Mouse (Mus musculus) liver, embryonic 14.5 days (tissue): ENCODE measurements around the gene Was. TPM values are rescaled to one million over a fixed set of nuclear protein-coding genes. Genes with fewer than 3 reads are reported as not detected.
A peak's percentile ranks its signal among the peaks of the same experiment; 100 is the strongest.

Experiments
- ATAC-seq: fragments of 200-750 bp; cut with Nextera tagmentation; 2 replicates; pipeline ENCODE4 v1.8.0; 2017; ENCODE audit warnings: moderate number of reproducible peaks, mild to moderate bottlenecking, moderate library complexity; ENCODE audit not compliant: insufficient read depth
- DNase-seq, 3 experiments: peaks; one replicate each; pipeline ENCODE4 v3.0.0-alpha.2; 2012 to 2013; ENCODE audit warnings: low read depth in 3 of 3, low spot score in 3 of 3
- H3K27ac ChIP-seq: fragments of 300-500 bp; sonication (generic); 2 replicates; pipeline ENCODE4 v1.5.1; 2014; ENCODE audit warnings: moderate library complexity, mild to moderate bottlenecking, control low read depth, inconsistent platforms
- H3K27me3 ChIP-seq: fragments of 300-500 bp; sonication (generic); 2 replicates; pipeline ENCODE4 v1.6.1; 2014; ENCODE audit warnings: mild to moderate bottlenecking, low read length, moderate library complexity; ENCODE audit not compliant: control insufficient read depth, insufficient read depth
- H3K36me3 ChIP-seq: fragments of 300-500 bp; sonication (generic); replicated peaks from 2 replicates; pipeline ENCODE4 v1.6.1; 2014; ENCODE audit warnings: low read depth; ENCODE audit not compliant: control insufficient read depth, insufficient read depth
- H3K4me1 ChIP-seq, 2 experiments: fragments of 200-500 bp in 1 of 2; fragments of 300-500 bp in 1 of 2; sonication (generic) in 1 of 2; replicated peaks; 2 replicates each; pipeline ENCODE4 v1.6.1; 2012 to 2014; ENCODE audit warnings: antibody characterized with exemption in 1 of 2, inconsistent platforms in 1 of 2, low read length in 1 of 2; ENCODE audit not compliant: control insufficient read depth in 2 of 2, insufficient read depth in 2 of 2
- H3K4me2 ChIP-seq: fragments of 300-500 bp; sonication (generic); 2 replicates; pipeline ENCODE4 v1.6.1; 2014; ENCODE audit warnings: low read depth, mild to moderate bottlenecking, control low read depth, moderate library complexity
- H3K4me3 ChIP-seq, 2 experiments: fragments of 200-500 bp in 1 of 2; fragments of 300-500 bp in 1 of 2; sonication (generic) in 1 of 2; 2 replicates each; pipeline ENCODE4 v1.5.1; 2012 to 2014; ENCODE audit warnings: low read depth in 2 of 2, low read length in 2 of 2, mild to moderate bottlenecking in 2 of 2, control low read depth in 1 of 2, inconsistent platforms in 1 of 2, moderate library complexity in 1 of 2; ENCODE audit not compliant: insufficient read depth in 1 of 2
- H3K9ac ChIP-seq: fragments of 300-500 bp; sonication (generic); replicated peaks from 2 replicates; pipeline ENCODE4 v1.6.1; 2014; ENCODE audit warnings: mild to moderate bottlenecking, control low read depth, moderate library complexity
- H3K9me3 ChIP-seq: fragments of 300-500 bp; sonication (generic); 2 replicates; pipeline ENCODE4 v1.6.1; 2016; ENCODE audit warnings: low read length, mixed read lengths; ENCODE audit not compliant: control insufficient read depth
- CTCF ChIP-seq: IDR thresholded peaks from 2 replicates; pipeline ENCODE4 v1.5.1; 2016; ENCODE audit warnings: antibody characterized with exemption, low read depth, control low read depth
- EP300 ChIP-seq: IDR thresholded peaks from 2 replicates; pipeline ENCODE4 v1.6.1; 2016; ENCODE audit warnings: antibody characterized with exemption, low read depth
- WGBS: fragments of 180-500 bp; shearing (Covaris S2); extraction: QIAGEN DNeasy Blood & Tissue Kit; methylation state at CpG from one replicate; pipeline ENCODE4 v1.1.7; 2014; ENCODE audit not compliant: insufficient replicate concordance; 5-methylcytosine and 5-hydroxymethylcytosine counted together
- polyA plus RNA-seq, 2 experiments: library from polyadenylated mRNA; depleted of rRNA in 1 of 2; stranded (reverse) in 1 of 2; unstranded in 1 of 2; fragments of >200 nt; fragmentation: Nextera tagmentation in 1 of 2; extraction: Ambion mirVana in 1 of 2; gene quantifications; 2 replicates each; pipeline versions ENCODE4 v1.2.1 to v1.2.3; 2012 to 2014

Was gene
- polyA plus RNA-seq, 2 experiments, result 3.5 to 10.0 TPM

- TF ChIP-seq CTCF (peak; percentile 45), EP300 (no peak)
- no peak for ATAC-seq
- no peak overlapping the region for H3K9ac ChIP-seq
- H3K9me3 ChIP-seq, result no peaks in the 10 kb centered on the region
- DNase-seq, result no peak
- 35% methylated on average over 1 of the region's 1 CpGs for WGBS
- no peak overlapping the region for H3K4me3 ChIP-seq
- H3K4me2 ChIP-seq, result no peak overlapping the region
- H3K36me3 ChIP-seq, result no peaks in the 10 kb centered on the region
- H3K27me3 ChIP-seq, result no peaks in the 10 kb centered on the region
- no peaks in the 10 kb centered on the region for H3K4me1 ChIP-seq
- no peak overlapping the region for H3K27ac ChIP-seq
These were observed 57.3 kb downstream of the Was start for GRCm38 (mm10) chrX:8033009-8033408.

Other genes starting within 250 kb of the Was start
- gene Otud5, start 249.1 kb downstream of the Was start, polyA plus RNA-seq (2012; rRNA removed), result 30.0 and 30.4 TPM in 2 replicates
- 26.9 and 28.8 TPM in 2 replicates for gene Otud5, start 249.1 kb downstream of the Was start, polyA plus RNA-seq (2014; fragmentation: Nextera tagmentation; extraction: Ambion mirVana)
- 2.8 and 2.9 TPM in 2 replicates for gene Pim2, start 212.2 kb downstream of the Was start, polyA plus RNA-seq (2012; rRNA removed)
- 2.3 and 2.4 TPM in 2 replicates for gene Pim2, start 212.2 kb downstream of the Was start, polyA plus RNA-seq (2014; fragmentation: Nextera tagmentation; extraction: Ambion mirVana)
- 13.1 and 13.6 TPM in 2 replicates for gene Slc35a2, start 206.5 kb downstream of the Was start, polyA plus RNA-seq (2012; rRNA removed)
- gene Slc35a2, start 206.5 kb downstream of the Was start, polyA plus RNA-seq (2014; fragmentation: Nextera tagmentation; extraction: Ambion mirVana), result 6.6 and 6.7 TPM in 2 replicates
- 27.3 and 41.4 TPM in 2 replicates for gene Pqbp1, start 191.2 kb downstream of the Was start, polyA plus RNA-seq (2012; rRNA removed)
- gene Pqbp1, start 191.2 kb downstream of the Was start, polyA plus RNA-seq (2014; fragmentation: Nextera tagmentation; extraction: Ambion mirVana), result 28.4 and 28.5 TPM in 2 replicates
- 18.2 and 18.6 TPM in 2 replicates for gene Timm17b, start 191.1 kb downstream of the Was start, polyA plus RNA-seq (2012; rRNA removed)
- 105 and 109 TPM in 2 replicates for gene Timm17b, start 191.1 kb downstream of the Was start, polyA plus RNA-seq (2014; fragmentation: Nextera tagmentation; extraction: Ambion mirVana)
- not detected in 2 replicates for gene Gm10491, start 182.7 kb downstream of the Was start, polyA plus RNA-seq (2012; rRNA removed)
- not detected in 2 replicates for gene Gm10491, start 182.7 kb downstream of the Was start, polyA plus RNA-seq (2014; fragmentation: Nextera tagmentation; extraction: Ambion mirVana)
- gene Gm10490, start 181.0 kb downstream of the Was start, polyA plus RNA-seq (2012; rRNA removed), result not detected in 2 replicates
- not detected in 2 replicates for gene Gm10490, start 181.0 kb downstream of the Was start, polyA plus RNA-seq (2014; fragmentation: Nextera tagmentation; extraction: Ambion mirVana)
- 0.19 TPM in 1 of 2 replicates, not detected in the other for gene Pcsk1n, start 170.7 kb downstream of the Was start, polyA plus RNA-seq (2012; rRNA removed)
- 0.08 TPM in 1 of 2 replicates, not detected in the other for gene Pcsk1n, start 170.7 kb downstream of the Was start, polyA plus RNA-seq (2014; fragmentation: Nextera tagmentation; extraction: Ambion mirVana)
- 0.05 TPM in 1 of 2 replicates, not detected in the other for gene Eras, start 161.9 kb downstream of the Was start, polyA plus RNA-seq (2012; rRNA removed)
- gene Eras, start 161.9 kb downstream of the Was start, polyA plus RNA-seq (2014; fragmentation: Nextera tagmentation; extraction: Ambion mirVana), result not detected in 2 replicates
- 10.8 and 11.9 TPM in 2 replicates for gene Hdac6, start 142.6 kb downstream of the Was start, polyA plus RNA-seq (2012; rRNA removed)
- 7.9 and 8.8 TPM in 2 replicates for gene Hdac6, start 142.6 kb downstream of the Was start, polyA plus RNA-seq (2014; fragmentation: Nextera tagmentation; extraction: Ambion mirVana)
- gene Gata1, start 112.4 kb downstream of the Was start, polyA plus RNA-seq (2012; rRNA removed), result 112 and 113 TPM in 2 replicates
- 105 and 126 TPM in 2 replicates for gene Gata1, start 112.4 kb downstream of the Was start, polyA plus RNA-seq (2014; fragmentation: Nextera tagmentation; extraction: Ambion mirVana)
- gene Glod5, start 72.0 kb downstream of the Was start, polyA plus RNA-seq (2012; rRNA removed), result not detected in 2 replicates
- gene Glod5, start 72.0 kb downstream of the Was start, polyA plus RNA-seq (2014; fragmentation: Nextera tagmentation; extraction: Ambion mirVana), result not detected in 2 replicates
- gene Suv39h1, start 15.7 kb downstream of the Was start, polyA plus RNA-seq (2012; rRNA removed), result 24.6 and 31.3 TPM in 2 replicates
- gene Suv39h1, start 15.7 kb downstream of the Was start, polyA plus RNA-seq (2014; fragmentation: Nextera tagmentation; extraction: Ambion mirVana), result 28.4 and 34.8 TPM in 2 replicates
- 14.3 and 14.5 TPM in 2 replicates for gene Wdr13, start 42.4 kb upstream of the Was start, polyA plus RNA-seq (2012; rRNA removed)
- 3.7 and 4.4 TPM in 2 replicates for gene Wdr13, start 42.4 kb upstream of the Was start, polyA plus RNA-seq (2014; fragmentation: Nextera tagmentation; extraction: Ambion mirVana)
- 135 and 224 TPM in 2 replicates for gene Rbm3, start 55.4 kb upstream of the Was start, polyA plus RNA-seq (2012; rRNA removed)
- gene Rbm3, start 55.4 kb upstream of the Was start, polyA plus RNA-seq (2014; fragmentation: Nextera tagmentation; extraction: Ambion mirVana), result 317 and 352 TPM in 2 replicates
- 5.4 TPM in 2 replicates for gene Tbc1d25, start 85.7 kb upstream of the Was start, polyA plus RNA-seq (2012; rRNA removed)
- 4.2 and 4.9 TPM in 2 replicates for gene Tbc1d25, start 85.7 kb upstream of the Was start, polyA plus RNA-seq (2014; fragmentation: Nextera tagmentation; extraction: Ambion mirVana)
- 29.3 and 39.5 TPM in 2 replicates for gene Ebp, start 103.0 kb upstream of the Was start, polyA plus RNA-seq (2012; rRNA removed)
- 64.0 and 69.6 TPM in 2 replicates for gene Ebp, start 103.0 kb upstream of the Was start, polyA plus RNA-seq (2014; fragmentation: Nextera tagmentation; extraction: Ambion mirVana)
- gene Porcn, start 116.0 kb upstream of the Was start, polyA plus RNA-seq (2012; rRNA removed), result 1.2 and 1.3 TPM in 2 replicates
- 0.53 and 0.86 TPM in 2 replicates for gene Porcn, start 116.0 kb upstream of the Was start, polyA plus RNA-seq (2014; fragmentation: Nextera tagmentation; extraction: Ambion mirVana)
- gene Ftsj1, start 161.9 kb upstream of the Was start, polyA plus RNA-seq (2012; rRNA removed), result 23.9 and 27.1 TPM in 2 replicates
- 35.2 and 37.5 TPM in 2 replicates for gene Ftsj1, start 161.9 kb upstream of the Was start, polyA plus RNA-seq (2014; fragmentation: Nextera tagmentation; extraction: Ambion mirVana)
- gene Slc38a5, start 180.6 kb upstream of the Was start, polyA plus RNA-seq (2012; rRNA removed), result 45.7 and 54.8 TPM in 2 replicates
- gene Slc38a5, start 180.6 kb upstream of the Was start, polyA plus RNA-seq (2014; fragmentation: Nextera tagmentation; extraction: Ambion mirVana), result 73.4 and 84.8 TPM in 2 replicates
- gene Ssxb10, start 236.9 kb upstream of the Was start, polyA plus RNA-seq (2012; rRNA removed), result not detected in 2 replicates
- not detected in 2 replicates for gene Ssxb10, start 236.9 kb upstream of the Was start, polyA plus RNA-seq (2014; fragmentation: Nextera tagmentation; extraction: Ambion mirVana)